Comparison of ENCODE assay signal across 8 mouse cellular contexts in genomic region chr2:122630465-122631225, GRCm38 (mm10). TPM values are rescaled to one million over a fixed set of nuclear protein-coding genes. Genes with fewer than 3 reads are reported as not detected.
A peak's percentile ranks its signal among the peaks of the same experiment; 100 is the strongest.
DNase-seq lines count a peak whose midpoint lies in the region; ATAC-seq and TF ChIP-seq lines count a peak whose summit lies in the region.

No protein-coding gene starts in this region.

- peaks cover 12% of the 10 kb centered on the region for H3K79me2 ChIP-seq in macrophage (ENCODE audit: inconsistent target)

- H3K36me3 ChIP-seq in hindbrain, embryonic 16.5 days (ENCODE audit: control insufficient read depth, insufficient read depth, low read length) = peaks cover 10% of the 10 kb centered on the region; the same call in 1 of the 2 replicates
- H3K36me3 ChIP-seq in macrophage (ENCODE audit: inconsistent target) = peaks cover 4% of the 10 kb centered on the region; the same call in 1 of the 2 replicates

- peak; percentile 88 for ATAC-seq in hindbrain, embryonic 16.5 days

- peak; percentile 94 for DNase-seq in ZHBTc4 (ENCODE audit: low read depth, low spot score)
- peak; percentile 74 to 84 for DNase-seq in cerebellum, postnatal 4 days (ENCODE audit: low spot score in 2 of 2)
- DNase-seq in gastrocnemius, adult 18-20 months (ENCODE audit: low spot score) = peak; percentile 85
- peak; percentile 85 to 89 for DNase-seq in left cerebral cortex, adult 2 months (ENCODE audit: extremely low spot score in 1 of 2, low spot score in 2 of 2)
- peak; percentile 81 for DNase-seq in retina, postnatal 7 days (ENCODE audit: low read depth, low spot score)
- peak; percentile 74 to 82 for DNase-seq in urinary bladder, adult 18-20 months (ENCODE audit: low spot score in 2 of 2)

- peaks cover 15% of the 10 kb centered on the region for H3K4me1 ChIP-seq in hindbrain, embryonic 16.5 days (ENCODE audit: control insufficient read depth, insufficient read depth, low read depth, low read length)

- peak overlapping the region; percentile 94 for H3K4me3 ChIP-seq in hindbrain, embryonic 16.5 days (ENCODE audit: low read length)
- peak overlapping the region; percentile 99 for H3K4me3 ChIP-seq in left cerebral cortex, adult 2 months
- H3K4me3 ChIP-seq in macrophage (ENCODE audit: inconsistent target) = peak overlapping the region; percentile 14

- H3K4me2 ChIP-seq in hindbrain, embryonic 16.5 days (ENCODE audit: low read length) = peak overlapping the region; percentile 97

- H3K9ac ChIP-seq in hindbrain, embryonic 16.5 days (ENCODE audit: low read depth, low read length) = peak overlapping the region; percentile 96

- intact Hi-C loops in left cerebral cortex, adult 2 months (cut with DNase I) = loop anchor here (1.0 to 10.0 kb wide), 3 partner anchors 124 to 282 kb away; no protein-coding TSS in a partner anchor

- no peak; the same call in 1 of the 2 replicates for TF ChIP-seq CTCF in left cerebral cortex, adult 2 months (IDR thresholded peaks at IDR 0.05)

- H3K27me3 ChIP-seq in hindbrain, embryonic 16.5 days (replicated peaks; ENCODE audit: control insufficient read depth, insufficient read depth, low read length) = no peaks in the 10 kb centered on the region

- H3K27ac ChIP-seq in hindbrain, embryonic 16.5 days (ENCODE audit: low read depth, low read length) = peak overlapping the region; percentile 83
- H3K27ac ChIP-seq in left cerebral cortex, adult 2 months = peak overlapping the region; percentile 79
- H3K27ac ChIP-seq in macrophage = no peak overlapping the region

- H3K9me3 ChIP-seq in hindbrain, embryonic 16.5 days (ENCODE audit: control insufficient read depth, low read length) = no peaks in the 10 kb centered on the region

- under 1% methylated on average over 67 of the region's 75 CpGs for WGBS in hindbrain, embryonic 16.5 days
- under 1% methylated on average over 75 of the region's 75 CpGs for WGBS in macrophage (ENCODE audit: missing documents)

RNA-seq across cellular contexts. Expression of gene AA467197, which starts 6.1 kb away (rescaled TPM):
- not detected for total RNA-seq in gastrocnemius, adult 18-20 months (2021)
- polyA plus RNA-seq in hindbrain, embryonic 16.5 days (2015; fragmentation: Nextera tagmentation; extraction: Ambion mirVana) = 0.69 and 0.91 TPM in 2 replicates
- under 1 TPM in 1 of 2 experiments, not detected in 1; 0.49 TPM for total RNA-seq in left cerebral cortex, adult 2 months (2021)
- total RNA-seq in macrophage (2018; cell fraction: chromatin; rRNA removed) = 10 to 100 TPM in 4 of 26 experiments, 1 to 10 TPM in 11, not detected in 11; 1.4 to 56.7 (median 4.3) TPM
- 10 to 100 TPM in 12 of 26 experiments, 1 to 10 TPM in 12, under 1 TPM in 2; 0.58 to 56.6 (median 9.0) TPM for total RNA-seq in macrophage (2018; cell fraction: cytosol; rRNA removed)
- 10 to 100 TPM in 10 of 26 experiments, 1 to 10 TPM in 9, under 1 TPM in 1, not detected in 6; 0.96 to 43.2 (median 9.2) TPM for total RNA-seq in macrophage (2018; cell fraction: nucleus; rRNA removed)
- 1.6 to 4.9 TPM (median 3.7 TPM) in 3 replicates for polyA plus RNA-seq in macrophage (2018)

RNA-seq across cellular contexts. Expression of gene Gatm, which starts 19.5 kb away (rescaled TPM):
- total RNA-seq in gastrocnemius, adult 18-20 months (2021) = 1 to 10 TPM; 4.8 to 5.4 TPM
- polyA plus RNA-seq in hindbrain, embryonic 16.5 days (2015; fragmentation: Nextera tagmentation; extraction: Ambion mirVana) = 59.9 and 61.8 TPM in 2 replicates
- total RNA-seq in left cerebral cortex, adult 2 months (2021) = 10 to 100 TPM; 51.8 to 52.0 TPM
- 10 to 100 TPM in 18 of 26 experiments, 1 to 10 TPM in 8; 4.1 to 57.7 (median 18.4) TPM for total RNA-seq in macrophage (2018; cell fraction: chromatin; rRNA removed)
- total RNA-seq in macrophage (2018; cell fraction: cytosol; rRNA removed) = 10 to 100 TPM; 23.2 to 54.3 (median 32.9) TPM
- 10 to 100 TPM; 10.2 to 73.4 (median 24.0) TPM for total RNA-seq in macrophage (2018; cell fraction: nucleus; rRNA removed)
- 26.1 to 69.5 TPM (median 54.1 TPM) in 3 replicates for polyA plus RNA-seq in macrophage (2018)

Comparison
In these comparisons a context has a peak if more than half of its experiments do, and no peak if none do; other contexts are left out.
1. H3K4me3 ChIP-seq: peak in every context shown above with its lines; median percentile 99 in left cerebral cortex, adult 2 months; 94 in hindbrain, embryonic 16.5 days; 14 in macrophage.
2. RNA of gene Gatm, which starts 19.5 kb away (total RNA-seq): 51.8 to 52.0 TPM in left cerebral cortex, adult 2 months; 4.8 to 5.4 TPM in gastrocnemius, adult 18-20 months; every median in the first group is over 4 times any median in the second.
3. Peak in every context shown above with its lines, with median percentiles within 50 percentile points of each other: DNase-seq.